Mouse (Mus musculus) layer of hippocampus, postnatal 36 days (tissue): ENCODE results near the gene Cers1. TPM values are rescaled to one million over a fixed set of nuclear protein-coding genes. Genes with fewer than 3 reads are reported as not detected.

Experiments
- DNase-seq, 2 experiments: peaks; one replicate each; pipeline ENCODE4 v3.0.0; 2022
- total RNA-seq, 2 experiments: library from RNA; stranded (reverse); gene quantifications; 2 replicates each; pipeline ENCODE4 v1.2.3; 2021

Cers1 gene
- total RNA-seq, 2 experiments from 2014 or later: 116 to 127 TPM

DNA sequence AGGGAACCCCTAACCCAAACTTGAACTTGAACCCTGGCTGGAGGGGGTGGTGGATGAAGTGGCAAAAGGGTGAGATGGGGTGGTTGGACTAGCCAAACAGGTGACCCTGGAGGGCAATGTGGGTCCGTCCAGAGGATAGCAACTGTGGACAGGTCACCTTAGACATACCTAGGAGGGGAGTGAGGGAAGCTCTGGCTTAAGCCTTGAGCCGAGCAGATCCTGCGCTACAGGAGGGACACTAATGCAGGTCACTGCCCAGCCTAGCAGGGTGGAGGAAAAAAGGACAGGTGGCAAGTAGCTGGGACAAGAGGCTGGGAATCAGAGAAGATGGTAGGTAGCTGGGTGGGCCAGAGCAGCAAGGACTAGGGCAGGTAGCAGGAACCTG lies 36.4 kb downstream of the Cers1 start:
- no peak for DNase-seq

DNA sequence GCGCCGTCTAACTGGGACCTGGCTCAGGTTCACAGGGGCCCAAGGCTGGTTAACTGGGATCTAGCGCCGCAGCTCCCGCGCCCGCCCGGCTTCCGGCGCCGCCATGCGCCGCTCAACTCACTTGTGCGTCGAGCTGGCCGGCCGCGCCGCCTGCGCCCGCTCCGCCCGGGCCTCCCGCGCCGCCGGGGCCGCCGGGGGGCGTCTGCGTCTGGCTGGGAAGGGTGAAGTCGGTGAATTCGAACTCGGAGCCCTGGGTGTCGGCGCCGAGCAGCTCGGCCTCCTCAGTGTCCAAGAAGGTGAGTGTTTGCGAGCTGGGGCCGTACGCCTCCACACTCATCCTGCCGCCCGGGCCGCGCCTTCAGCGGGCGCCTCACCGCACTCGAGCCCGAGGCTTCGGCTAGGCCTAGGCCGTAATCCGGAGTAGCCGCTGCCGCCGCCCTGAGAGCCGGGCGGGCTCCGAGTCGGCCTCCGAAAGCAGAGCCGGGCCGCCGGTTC lies 37.1 kb downstream of the Cers1 start:
- DNase-seq: peak in 1 of 2 experiments; percentile 58

DNA sequence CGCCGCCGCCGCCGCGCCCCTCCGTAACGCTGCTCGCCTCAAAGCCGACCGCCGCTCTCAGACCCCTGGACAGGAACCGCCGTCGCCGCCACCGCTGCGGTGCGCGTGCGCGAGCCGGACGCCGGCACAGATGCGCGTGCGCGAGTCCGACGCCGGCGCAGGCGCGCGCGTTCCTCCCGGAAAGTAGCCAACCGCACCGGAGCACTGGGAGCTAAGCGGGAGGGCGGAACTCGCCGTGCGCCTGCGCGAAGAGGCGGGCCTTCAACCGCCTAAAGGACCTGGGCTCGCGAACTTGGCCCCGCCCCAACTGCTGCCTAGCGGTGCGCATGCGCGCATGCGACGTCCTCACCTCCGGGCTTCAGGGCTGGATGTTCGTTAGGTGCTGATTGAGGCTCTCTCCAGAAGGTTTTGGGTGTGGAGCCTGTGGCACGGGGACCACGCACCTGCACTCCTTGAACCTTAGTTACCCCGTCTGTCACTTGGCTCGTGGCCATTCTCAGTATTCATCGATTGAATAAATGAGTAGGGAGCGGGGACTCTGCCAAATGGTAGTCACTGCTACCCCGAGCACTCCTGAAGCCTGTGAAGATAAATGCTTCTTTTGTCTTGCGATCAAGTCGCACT lies 37.7 kb downstream of the Cers1 start, which contains the start of gene Upf1:
Upf1 (minus strand) TSS at position 85 of the 624 bp plus-strand sequence.
- DNase-seq: peak; percentile 99

DNA sequence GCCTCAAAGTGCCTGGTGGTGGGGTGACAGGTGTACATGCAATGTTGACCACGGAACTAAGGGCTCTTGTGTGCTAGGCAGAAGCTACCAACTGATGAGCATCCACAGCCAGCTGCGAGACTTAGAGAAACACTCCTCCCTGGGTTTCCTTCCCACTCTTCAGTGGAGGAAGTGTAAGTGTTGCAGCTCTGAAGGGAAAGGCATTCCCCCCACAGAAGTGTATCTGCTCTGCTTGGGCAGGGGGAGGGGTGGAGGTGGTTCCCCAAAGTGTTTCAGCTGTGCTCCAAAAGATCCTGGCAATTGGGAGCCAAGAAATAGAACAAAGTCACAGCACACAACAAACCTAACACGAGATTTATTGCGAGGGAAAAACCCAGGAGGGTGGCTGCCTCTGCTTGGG lies 38.4 kb downstream of the Cers1 start:
- DNase-seq: no peak

DNA sequence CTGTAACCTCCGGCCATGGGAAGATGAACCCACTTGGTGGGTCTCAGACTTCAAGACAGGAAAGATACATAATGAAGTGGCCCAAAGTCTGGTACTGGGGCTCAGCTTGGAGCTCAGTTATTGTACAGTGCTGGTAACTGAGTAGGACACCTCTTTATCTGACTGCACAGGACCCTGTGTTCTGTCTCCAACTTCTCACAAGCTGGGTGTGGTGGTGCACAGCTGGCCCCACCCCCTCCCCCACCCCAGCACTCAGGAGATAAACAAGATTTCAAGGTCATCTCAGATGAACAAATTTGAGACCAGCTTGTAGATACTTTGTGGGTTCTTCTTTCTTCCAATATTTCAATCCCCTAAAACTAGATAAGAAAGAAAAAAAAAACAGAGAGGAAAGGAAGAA lies 40.5 kb downstream of the Cers1 start:
- no peak for DNase-seq

DNA sequence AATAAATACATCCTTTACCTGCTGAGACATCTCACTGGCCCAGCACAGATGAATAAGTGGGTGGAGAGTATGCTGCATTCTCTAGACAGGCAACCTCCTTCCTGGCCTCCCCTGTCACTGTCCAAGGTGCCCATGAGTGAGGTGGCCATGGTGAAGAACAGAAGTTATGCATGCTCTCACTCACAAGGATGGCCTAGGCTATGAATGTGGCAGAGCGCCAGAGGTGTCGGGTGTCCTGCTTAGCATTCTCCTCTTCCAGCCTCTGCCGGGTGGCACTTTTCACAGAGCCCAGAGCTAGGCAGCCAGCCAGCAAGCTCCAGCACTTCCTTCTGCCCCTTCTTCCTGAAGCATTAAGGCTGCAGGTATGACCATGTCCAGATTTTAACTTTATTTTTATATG lies 43.8 kb downstream of the Cers1 start:
- DNase-seq: no peak

DNA sequence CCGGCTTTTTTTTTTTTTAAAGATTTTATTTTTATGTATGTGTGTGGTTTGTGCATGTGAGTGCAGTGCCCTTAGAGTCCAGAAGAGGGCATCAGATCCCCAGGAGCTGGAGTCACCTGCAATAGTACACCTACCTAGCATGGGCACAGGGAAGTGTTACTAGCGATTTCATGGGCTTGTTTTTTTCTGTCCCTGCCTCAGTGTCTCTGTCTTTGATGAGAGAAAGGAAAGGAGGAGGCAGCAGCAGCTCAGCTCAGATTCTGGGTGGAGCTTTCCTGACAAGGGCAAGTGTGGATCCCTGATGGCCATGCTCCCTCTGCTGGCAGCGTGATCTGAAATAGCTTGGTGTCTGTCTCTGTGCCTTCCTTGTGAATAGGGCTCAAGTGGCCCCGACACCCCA lies 45.2 kb downstream of the Cers1 start:
- no peak for DNase-seq

DNA sequence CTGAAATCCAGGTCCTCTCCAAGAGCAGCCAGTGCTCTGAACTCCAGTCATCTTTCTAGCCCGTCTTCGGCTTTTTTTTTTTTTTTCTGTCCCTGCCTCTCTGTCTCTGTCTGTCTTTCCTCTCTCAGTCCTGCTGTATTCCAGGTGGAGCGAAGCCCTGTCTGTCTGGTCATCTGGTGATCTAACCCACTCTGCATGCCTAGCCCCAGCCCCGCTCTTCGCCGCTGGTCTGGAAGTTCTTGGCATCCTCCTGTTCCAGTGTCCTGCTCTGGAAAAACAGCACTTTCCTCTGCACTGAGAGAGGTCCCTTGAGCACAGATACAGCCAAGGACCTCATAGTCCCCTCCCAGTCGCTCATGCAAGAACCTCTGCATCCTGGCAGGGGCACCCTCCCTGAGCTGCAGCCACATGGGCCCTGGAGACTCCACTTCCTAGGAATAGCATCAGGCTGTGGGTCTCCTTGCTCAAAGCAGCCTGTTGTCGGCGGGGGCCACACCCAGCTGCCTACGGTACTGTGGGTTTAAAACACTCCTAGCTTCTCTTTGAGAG lies 46.0 kb downstream of the Cers1 start:
- DNase-seq: no peak

DNA sequence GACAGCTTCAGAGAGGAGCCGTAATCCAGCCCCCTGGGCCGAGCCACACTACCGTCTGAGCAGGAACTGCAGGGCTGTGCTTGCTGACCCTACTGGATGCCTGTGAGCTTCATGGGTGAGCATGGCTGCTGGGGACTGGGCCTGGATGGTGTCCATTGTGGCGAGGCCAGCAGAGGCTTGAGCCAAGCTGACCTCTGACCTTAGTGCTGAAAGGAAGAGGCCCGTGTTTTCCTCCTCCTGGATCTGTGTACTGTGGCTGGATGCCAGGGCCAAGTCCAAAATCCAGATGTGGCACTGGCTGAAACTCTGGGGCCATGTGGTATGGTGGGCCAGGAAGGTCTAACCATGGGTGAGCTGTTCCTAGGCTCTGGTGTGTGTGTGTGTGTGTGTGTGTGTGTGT lies 48.5 kb downstream of the Cers1 start:
- DNase-seq: no peak

DNA sequence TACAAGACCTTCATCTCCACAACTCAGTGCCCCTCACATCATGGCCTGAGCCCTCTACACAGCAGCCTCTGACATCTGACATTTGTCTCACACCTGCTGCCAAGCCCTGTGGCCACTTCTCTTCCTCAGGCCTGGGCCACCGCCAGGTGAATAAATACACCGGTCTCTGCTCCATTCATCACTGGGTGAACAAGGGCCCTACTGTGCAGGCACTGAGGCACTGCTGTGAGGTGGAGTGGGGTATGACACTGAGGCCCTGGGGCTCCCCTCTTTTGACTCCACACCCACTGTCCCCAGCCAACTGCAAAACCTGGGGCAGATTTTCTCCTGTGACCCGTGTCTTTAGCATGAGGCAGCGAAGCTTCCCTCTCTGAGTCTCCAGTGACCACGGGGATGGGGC lies 51.0 kb downstream of the Cers1 start:
- DNase-seq: no peak

DNA sequence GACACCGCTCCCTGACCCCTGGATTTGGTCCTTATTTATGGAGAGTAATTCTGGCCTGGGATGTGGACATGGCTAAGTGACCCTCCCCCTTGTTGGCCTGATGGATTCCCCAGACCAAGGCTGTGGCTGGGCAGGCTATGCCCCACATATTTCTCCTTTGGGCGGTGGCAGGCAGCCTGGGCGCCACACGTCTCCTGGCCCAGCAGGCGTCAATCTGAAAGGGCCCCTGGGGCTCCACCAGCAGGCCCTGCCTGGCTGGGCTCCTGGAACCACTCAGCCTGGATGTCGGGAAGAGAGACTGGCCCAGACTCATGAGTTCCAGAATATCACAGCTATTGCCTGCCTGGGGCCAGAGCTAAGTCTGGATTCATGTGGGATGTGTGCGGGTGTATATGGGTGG lies 54.9 kb downstream of the Cers1 start:
- DNase-seq: no peak

DNA sequence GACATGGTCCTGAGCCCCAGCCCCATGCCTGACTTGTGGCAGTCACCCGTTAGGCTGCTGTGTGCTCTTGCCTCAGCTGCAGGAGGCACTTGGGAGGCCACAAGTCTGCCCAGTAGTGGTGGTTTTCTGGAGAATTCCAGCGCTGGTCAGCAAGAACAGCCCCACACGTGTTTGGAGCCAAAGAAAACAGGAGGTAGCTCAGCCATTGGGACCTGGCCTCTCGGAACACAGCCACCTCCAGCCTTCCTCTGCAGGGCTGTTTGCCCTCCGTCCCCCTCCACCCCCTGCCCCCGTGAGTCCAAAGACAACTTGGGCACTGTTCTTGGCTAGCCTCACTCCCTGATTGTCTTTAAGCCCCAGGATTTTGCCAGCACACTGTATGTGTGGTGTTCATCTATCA lies 56.4 kb downstream of the Cers1 start:
- DNase-seq: no peak

DNA sequence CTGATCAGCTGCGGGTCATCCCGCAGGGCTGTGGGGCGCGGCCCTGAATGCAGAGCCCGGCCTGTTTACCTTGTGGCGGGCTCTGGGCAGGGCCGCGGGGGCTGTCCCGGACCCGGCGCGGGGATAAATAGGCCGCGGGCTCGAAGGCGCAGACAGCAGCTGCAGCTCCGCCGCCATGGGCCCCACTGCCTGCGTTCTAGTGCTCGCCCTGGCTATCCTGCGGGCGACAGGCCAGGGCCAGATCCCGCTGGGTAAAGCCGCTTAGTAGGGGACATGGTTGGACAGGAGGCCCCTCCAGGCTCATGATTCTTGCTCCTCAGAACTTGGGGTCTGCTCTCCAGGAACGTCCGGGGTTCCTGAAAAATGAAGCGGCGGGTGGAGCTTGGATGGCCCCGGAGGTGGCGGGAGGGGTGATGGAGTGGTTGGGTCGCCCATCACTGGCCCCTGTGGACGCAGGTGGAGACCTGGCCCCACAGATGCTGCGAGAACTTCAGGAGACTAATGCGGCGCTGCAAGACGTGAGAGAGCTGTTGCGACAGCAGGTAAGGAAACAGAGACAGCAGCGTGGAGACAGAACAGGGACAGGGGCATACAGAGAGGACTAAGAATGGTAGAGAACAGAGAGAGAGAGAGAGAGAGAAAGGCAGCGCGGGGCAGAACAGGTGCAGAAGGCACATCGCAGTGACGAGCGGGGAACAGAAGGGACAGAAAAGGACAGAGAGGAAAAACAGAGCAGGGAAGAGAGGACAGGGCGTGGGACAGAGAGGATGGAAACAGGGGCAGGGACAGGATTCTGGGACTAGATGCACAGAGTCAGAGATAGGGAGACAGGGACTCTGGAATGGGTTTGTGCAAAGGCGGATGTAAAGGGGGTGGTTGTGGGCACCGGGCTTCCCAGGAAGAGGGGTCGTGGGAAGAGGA lies 58.1 kb downstream of the Cers1 start, which contains the start of gene Comp:
Comp (plus strand) TSS at position 162 of the 921 bp plus-strand sequence.
- DNase-seq: no peak

DNA sequence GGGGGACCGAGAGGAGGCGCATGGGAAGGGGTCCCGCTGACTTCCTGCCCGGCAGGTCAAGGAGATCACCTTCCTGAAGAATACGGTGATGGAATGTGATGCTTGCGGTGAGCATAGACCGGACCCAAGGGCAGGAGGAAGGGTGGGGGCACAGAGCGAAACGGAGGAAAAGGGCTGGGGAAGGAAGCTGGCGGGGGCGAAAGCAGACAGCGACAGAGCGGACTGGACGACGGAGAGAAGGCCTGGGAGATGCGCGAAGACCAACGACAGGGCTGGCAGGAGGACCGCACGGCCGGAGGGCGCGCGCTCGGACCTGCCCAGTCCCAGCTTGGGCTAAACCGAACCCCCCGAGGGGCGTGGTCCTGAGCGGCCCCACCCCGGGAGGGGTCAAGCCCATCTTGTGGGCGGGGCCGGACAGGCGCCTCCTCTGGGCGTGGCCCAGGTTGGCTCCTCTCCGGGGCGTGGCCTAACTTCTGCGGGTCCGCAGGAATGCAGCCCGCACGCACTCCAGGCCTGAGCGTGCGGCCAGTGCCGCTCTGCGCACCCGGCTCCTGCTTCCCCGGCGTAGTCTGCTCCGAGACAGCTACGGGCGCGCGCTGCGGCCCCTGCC lies 58.8 kb downstream of the Cers1 start:
- no peak for DNase-seq

DNA sequence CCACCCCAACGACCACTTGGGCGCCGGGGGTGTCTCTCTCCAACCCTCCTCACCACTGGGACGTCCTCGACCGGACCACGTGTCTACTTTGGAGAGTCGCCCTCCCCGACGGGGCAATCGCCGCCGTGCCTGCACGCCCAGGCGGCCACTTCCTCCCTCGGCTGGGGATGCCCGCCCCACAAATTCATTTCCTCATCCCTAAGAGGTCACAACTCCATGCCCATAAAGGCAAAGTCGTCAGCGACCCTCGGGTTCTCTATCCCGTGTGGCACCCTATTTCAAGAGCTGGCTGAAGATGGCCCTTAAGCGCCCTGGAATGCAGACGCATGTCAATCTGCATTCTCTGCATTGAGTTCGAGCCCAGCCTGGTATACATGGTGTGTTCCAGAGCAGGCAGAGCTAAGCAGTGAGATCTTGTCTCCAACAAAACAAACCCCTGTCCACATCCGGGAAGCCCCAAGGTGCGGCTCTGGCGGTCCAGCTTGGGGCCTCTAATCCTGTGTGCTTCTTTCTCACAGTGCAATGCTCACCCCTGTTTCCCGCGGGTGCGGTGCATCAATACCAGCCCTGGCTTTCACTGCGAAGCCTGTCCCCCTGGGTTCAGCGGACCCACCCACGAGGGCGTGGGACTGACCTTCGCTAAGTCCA lies 59.8 kb downstream of the Cers1 start:
- DNase-seq: no peak

DNA sequence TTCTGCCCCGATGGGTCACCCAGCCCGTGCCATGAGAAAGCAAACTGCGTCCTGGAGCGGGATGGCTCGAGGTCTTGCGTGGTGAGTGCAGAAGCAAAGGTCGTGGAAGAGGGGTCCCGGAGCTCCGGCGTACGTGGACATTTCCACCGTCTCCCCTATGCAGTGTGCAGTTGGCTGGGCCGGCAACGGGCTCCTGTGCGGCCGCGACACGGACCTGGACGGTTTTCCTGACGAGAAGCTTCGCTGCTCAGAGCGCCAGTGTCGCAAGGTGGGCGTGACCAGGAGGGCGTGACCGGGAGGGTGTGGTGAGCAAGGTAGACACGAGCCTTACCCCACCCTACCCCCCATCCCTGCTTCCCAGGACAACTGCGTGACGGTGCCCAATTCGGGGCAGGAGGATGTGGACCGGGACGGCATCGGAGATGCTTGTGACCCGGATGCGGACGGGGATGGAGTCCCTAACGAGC lies 60.7 kb downstream of the Cers1 start:
- no peak for DNase-seq

DNA sequence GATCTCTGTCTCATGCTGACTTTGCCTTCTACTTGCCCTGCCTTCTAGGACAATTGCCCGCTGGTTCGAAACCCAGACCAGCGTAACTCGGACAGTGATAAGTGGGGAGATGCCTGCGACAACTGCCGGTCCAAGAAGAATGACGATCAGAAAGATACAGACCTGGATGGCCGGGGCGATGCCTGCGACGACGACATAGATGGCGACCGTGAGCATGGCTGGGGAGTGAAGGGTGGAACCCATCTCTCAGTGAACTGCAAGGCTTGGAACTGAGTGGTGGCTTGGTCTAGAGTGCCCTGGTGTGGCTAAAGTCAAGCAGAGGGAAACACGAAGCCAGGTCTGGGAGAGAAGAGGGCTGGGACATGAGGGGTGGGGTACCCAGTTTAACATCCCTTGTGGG lies 61.5 kb downstream of the Cers1 start:
- no peak for DNase-seq

DNA sequence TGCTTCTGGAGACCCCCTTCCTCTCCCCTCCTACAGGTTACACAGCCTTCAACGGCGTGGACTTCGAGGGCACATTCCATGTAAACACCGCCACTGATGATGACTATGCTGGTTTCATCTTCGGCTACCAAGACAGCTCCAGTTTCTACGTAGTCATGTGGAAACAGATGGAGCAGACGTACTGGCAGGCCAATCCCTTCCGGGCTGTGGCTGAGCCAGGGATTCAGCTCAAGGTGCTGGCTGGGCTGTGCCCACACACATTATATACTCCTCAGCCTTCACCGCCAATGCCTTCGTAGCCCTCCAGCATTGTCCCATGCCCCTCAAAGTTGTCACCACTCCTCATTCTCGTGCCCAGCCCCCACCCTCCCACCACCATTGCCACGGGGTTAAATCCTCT lies 64.5 kb downstream of the Cers1 start:
- DNase-seq: no peak
